Mouse (Mus musculus): ENCODE data around the gene Rpl6. TPM values are rescaled to one million over a fixed set of nuclear protein-coding genes. Genes with fewer than 3 reads are reported as not detected.

Gene Rpl6
- total and polyA plus RNA-seq, 2 experiments from 2014 or later = 343 to 359 TPM

GRCm38 (mm10) chr5:121249693-121250092, 45.4 kb downstream of the Rpl6 start:
- ATAC-seq (no peak), DNase-seq (ENCODE audit: low spot score) (no peak)
- H3K9me3 ChIP-seq (ENCODE audit: low read length) = no peaks in the 10 kb centered on the region
- H3K36me3 ChIP-seq (ENCODE audit: insufficient read depth, low read length) = no peaks in the 10 kb centered on the region
- H3K9ac ChIP-seq (replicated peaks; ENCODE audit: low read length) = no peak overlapping the region
- 88% methylated on average over 3 of the region's 3 CpGs for WGBS
- TF ChIP-seq CTCF (IDR thresholded peaks at IDR 0.05; ENCODE audit: low read depth) = no peak
- no peak overlapping the region for H3K4me2 ChIP-seq (ENCODE audit: low read depth, low read length)
- H3K4me1 ChIP-seq (ENCODE audit: insufficient read depth, low read length) = no peaks in the 10 kb centered on the region
- H3K27me3 ChIP-seq (ENCODE audit: insufficient read depth, low read length) = no peaks in the 10 kb centered on the region
- no peak overlapping the region for H3K4me3 ChIP-seq (ENCODE audit: low read length)
- no peak overlapping the region for H3K27ac ChIP-seq

GRCm38 (mm10) chr5:121251813-121252212, 47.5 kb downstream of the Rpl6 start:
- H3K4me2 ChIP-seq (ENCODE audit: low read depth, low read length) = no peak overlapping the region
- no peak for ATAC-seq
- H3K9ac ChIP-seq (replicated peaks; ENCODE audit: low read length) = no peak overlapping the region
- H3K4me3 ChIP-seq (ENCODE audit: low read length) = no peak overlapping the region
- H3K4me1 ChIP-seq (ENCODE audit: insufficient read depth, low read length) = no peaks in the 10 kb centered on the region
- no peak for DNase-seq (ENCODE audit: low spot score)
- no peaks in the 10 kb centered on the region for H3K9me3 ChIP-seq (ENCODE audit: low read length)
- no peak overlapping the region for H3K27ac ChIP-seq
- no peak for TF ChIP-seq CTCF (IDR thresholded peaks at IDR 0.05; ENCODE audit: low read depth)
- no peaks in the 10 kb centered on the region for H3K36me3 ChIP-seq (ENCODE audit: insufficient read depth, low read length)
- H3K27me3 ChIP-seq (ENCODE audit: insufficient read depth, low read length) = no peaks in the 10 kb centered on the region
- 78% methylated on average over 8 of the region's 8 CpGs for WGBS

GRCm38 (mm10) chr5:121253816-121254497, 49.7 kb downstream of the Rpl6 start:
- WGBS = 85% methylated on average over 18 of the region's 18 CpGs

GRCm38 (mm10) chr5:121254977-121255376, 50.7 kb downstream of the Rpl6 start:
- H3K27ac ChIP-seq = no peak overlapping the region
- DNase-seq (ENCODE audit: low spot score) (no peak), ATAC-seq (no peak)
- no peak overlapping the region for H3K9ac ChIP-seq (replicated peaks; ENCODE audit: low read length)
- WGBS = 90% methylated on average over 7 of the region's 7 CpGs
- H3K27me3 ChIP-seq (ENCODE audit: insufficient read depth, low read length) = no peaks in the 10 kb centered on the region
- peaks cover 6% of the 10 kb centered on the region; the same call in 1 of the 2 replicates for H3K36me3 ChIP-seq (ENCODE audit: insufficient read depth, low read length)
- no peaks in the 10 kb centered on the region for H3K4me1 ChIP-seq (ENCODE audit: insufficient read depth, low read length)
- no peaks in the 10 kb centered on the region for H3K9me3 ChIP-seq (ENCODE audit: low read length)
- no peak overlapping the region for H3K4me3 ChIP-seq (ENCODE audit: low read length)
- H3K4me2 ChIP-seq (ENCODE audit: low read depth, low read length) = no peak overlapping the region
- no peak for TF ChIP-seq CTCF (IDR thresholded peaks at IDR 0.05; ENCODE audit: low read depth)

More at GRCm38 (mm10) chr5:121253816-121254497, 49.7 kb downstream of the Rpl6 start:
- H3K4me1 ChIP-seq (ENCODE audit: insufficient read depth, low read length) = no peaks in the 10 kb centered on the region
- H3K36me3 ChIP-seq (ENCODE audit: insufficient read depth, low read length) = no peaks in the 10 kb centered on the region
- no peaks in the 10 kb centered on the region for H3K9me3 ChIP-seq (ENCODE audit: low read length)
- no peak overlapping the region for H3K27ac ChIP-seq
- H3K4me3 ChIP-seq (ENCODE audit: low read length) = no peak overlapping the region
- DNase-seq (ENCODE audit: low spot score) (no peak), ATAC-seq (no peak)
- H3K27me3 ChIP-seq (ENCODE audit: insufficient read depth, low read length) = no peaks in the 10 kb centered on the region
- no peak for TF ChIP-seq CTCF (IDR thresholded peaks at IDR 0.05; ENCODE audit: low read depth)
- no peak overlapping the region for H3K9ac ChIP-seq (replicated peaks; ENCODE audit: low read length)
- H3K4me2 ChIP-seq (ENCODE audit: low read depth, low read length) = no peak overlapping the region

Other genes with a start within 250 kb of the Rpl6 start
- 44.3 and 50.7 TPM in 2 replicates for gene Rph3a, start 194.4 kb upstream of the Rpl6 start, total RNA-seq (2014; rRNA removed)
- gene Rph3a, start 194.4 kb upstream of the Rpl6 start, polyA plus RNA-seq (2015; fragmentation: Nextera tagmentation; extraction: Ambion mirVana) = 35.2 and 39.4 TPM in 2 replicates
- 47.5 and 54.7 TPM in 2 replicates for gene Ptpn11, start 13.1 kb upstream of the Rpl6 start, total RNA-seq (2014; rRNA removed)
- 27.9 and 28.4 TPM in 2 replicates for gene Ptpn11, start 13.1 kb upstream of the Rpl6 start, polyA plus RNA-seq (2015; fragmentation: Nextera tagmentation; extraction: Ambion mirVana)
- 103 and 107 TPM in 2 replicates for gene Hectd4, start 15.7 kb downstream of the Rpl6 start, total RNA-seq (2014; rRNA removed)
- gene Hectd4, start 15.7 kb downstream of the Rpl6 start, polyA plus RNA-seq (2015; fragmentation: Nextera tagmentation; extraction: Ambion mirVana) = 15.1 and 15.9 TPM in 2 replicates
- 81.9 and 94.4 TPM in 2 replicates for gene Trafd1, start 181.2 kb downstream of the Rpl6 start, total RNA-seq (2014; rRNA removed)
- 107 and 108 TPM in 2 replicates for gene Trafd1, start 181.2 kb downstream of the Rpl6 start, polyA plus RNA-seq (2015; fragmentation: Nextera tagmentation; extraction: Ambion mirVana)
- 32.9 and 33.9 TPM in 2 replicates for gene Naa25, start 193.5 kb downstream of the Rpl6 start, total RNA-seq (2014; rRNA removed)
- gene Naa25, start 193.5 kb downstream of the Rpl6 start, polyA plus RNA-seq (2015; fragmentation: Nextera tagmentation; extraction: Ambion mirVana) = 37.5 and 38.3 TPM in 2 replicates
- gene Tmem116, start 247.4 kb downstream of the Rpl6 start, total RNA-seq (2014; rRNA removed) = 0.72 and 7.6 TPM in 2 replicates
- 2.3 and 2.6 TPM in 2 replicates for gene Tmem116, start 247.4 kb downstream of the Rpl6 start, polyA plus RNA-seq (2015; fragmentation: Nextera tagmentation; extraction: Ambion mirVana)
- 37.1 and 55.9 TPM in 2 replicates for gene Erp29, start 248.0 kb downstream of the Rpl6 start, total RNA-seq (2014; rRNA removed)
- 192 and 196 TPM in 2 replicates for gene Erp29, start 248.0 kb downstream of the Rpl6 start, polyA plus RNA-seq (2015; fragmentation: Nextera tagmentation; extraction: Ambion mirVana)